Mouse (Mus musculus): ENCODE measurements at regions not wholly inside any gene's neighbourhood (a gene's known extent, or its start where the extent isn't known, plus 50 kb on each side); places are given as distances from the start of the nearest gene placed in this dataset.

DNA sequence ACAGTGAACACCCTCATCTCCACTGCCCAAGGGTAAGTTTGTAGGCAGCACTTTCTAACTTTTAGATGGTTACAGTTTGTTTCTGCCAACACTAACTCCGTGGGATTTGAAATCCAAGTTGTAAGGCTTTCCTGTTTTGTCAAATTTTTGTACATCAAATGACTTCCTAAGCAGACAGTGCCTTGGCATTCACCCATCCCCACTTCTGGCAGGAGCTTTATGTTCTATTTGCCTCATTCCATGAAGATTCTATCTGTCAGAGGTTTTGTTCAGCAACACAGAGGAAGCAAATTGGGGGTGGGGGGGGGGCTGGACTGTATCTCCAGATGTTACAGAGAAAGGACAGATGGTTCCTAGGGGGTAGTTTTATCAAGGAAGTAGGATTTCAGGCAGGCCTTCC, 54.6 kb upstream of the Bod1l start:
- Histone ChIP-seq H3K27ac (no peak overlapping the region), H3K4me1 (no peaks in the 10 kb centered on the region), H3K4me2 (replicated peaks) (no peak overlapping the region), H3K9me3 (replicated peaks) (no peaks in the 10 kb centered on the region), H3K36me3 (no peaks in the 10 kb centered on the region), H3K27me3 (no peaks in the 10 kb centered on the region), H3K4me3 (no peak overlapping the region), H3K9ac (no peak overlapping the region)
- WGBS: 80% methylated on average over 1 of the region's 1 CpGs
- no peak for ATAC-seq (ENCODE audit: low FRiP score)

All from hindbrain, embryonic 12.5 days (tissue).